Mouse (Mus musculus) CH12.LX (cell line): ENCODE data around the gene Sdccag8.

Experiments used
- CHD2 ChIP-seq: IDR thresholded peaks from 2 replicates; pipeline ENCODE4 v1.6.1; 2011; ENCODE audit warnings: low read length, improper control_type of control experiment
- CTCF ChIP-seq, 2 experiments: IDR thresholded peaks in 1 of 2; conservative IDR thresholded peaks in 1 of 2; 2 replicates each; pipeline ENCODE4 v1.5.1; 2011 to 2012; ENCODE audit warnings: low read depth in 2 of 2, low read length in 2 of 2, improper control_type of control experiment in 1 of 2, inconsistent platforms in 1 of 2, mild to moderate bottlenecking in 1 of 2, moderate library complexity in 1 of 2

DNA sequence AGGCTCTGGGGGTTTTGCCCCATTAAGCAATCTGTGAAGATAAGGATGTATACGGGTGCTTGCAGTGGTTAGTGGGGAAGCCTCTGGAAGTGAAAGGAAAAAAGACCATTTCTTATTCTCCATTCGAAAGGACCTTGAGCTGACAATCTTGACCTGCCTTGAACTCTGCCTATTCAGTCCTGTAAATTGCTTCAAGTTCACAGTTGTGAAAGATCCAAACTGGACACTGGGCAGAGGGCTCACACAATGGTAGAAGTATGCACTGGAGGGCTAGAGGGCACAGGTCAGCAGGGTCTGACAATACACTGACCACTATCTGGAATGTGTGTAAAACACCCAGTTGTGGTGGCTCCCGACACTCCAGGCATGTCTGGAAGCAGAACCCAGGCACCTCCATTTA is 198.3 kb downstream of the Sdccag8 start:
- TF ChIP-seq CHD2 (no peak), CTCF (conservative IDR thresholded peaks at IDR 0.05 in 1 of 2, IDR thresholded peaks at IDR 0.05 in 1 of 2; ENCODE audit: low read depth in 2 of 2, low read length in 2 of 2) (no peak)
